Mouse (Mus musculus): Measurements from ENCODE around the gene Stx18. TPM values are rescaled to one million over a fixed set of nuclear protein-coding genes. Genes with fewer than 3 reads are reported as not detected.

Gene Stx18
- polyA plus RNA-seq, 1 experiment: 32.2 TPM

- no peak overlapping the region for H3K4me3 ChIP-seq (ENCODE audit: insufficient read depth, low read depth, low read length)
- 39% methylated on average over 2 of the region's 2 CpGs for WGBS
- H3K27me3 ChIP-seq (replicated peaks; ENCODE audit: control insufficient read depth, insufficient read depth, low read length): no peaks in the 10 kb centered on the region
- TF ChIP-seq CTCF (conservative IDR thresholded peaks at IDR 0.05; ENCODE audit: insufficient read depth, insufficient read length, low read depth, low read length) (no peak), POLR2A (IDR thresholded peaks at IDR 0.05; ENCODE audit: low read depth, low read length) (no peak)
- H3K36me3 ChIP-seq (ENCODE audit: control insufficient read depth, insufficient read depth, low read length): no peaks in the 10 kb centered on the region
- H3K27ac ChIP-seq (ENCODE audit: insufficient read depth, low read depth, low read length): no peak overlapping the region
- peaks cover 9% of the 10 kb centered on the region for H3K4me1 ChIP-seq (ENCODE audit: control insufficient read depth, insufficient read depth, low read length)
- no peak for DNase-seq
Measured at GRCm38 (mm10) chr5:38061051-38061450, 22.5 kb downstream of the Stx18 start.

GRCm38 (mm10) chr5:38062709-38063108, 24.2 kb downstream of the Stx18 start:
- H3K36me3 ChIP-seq (ENCODE audit: control insufficient read depth, insufficient read depth, low read length): no peaks in the 10 kb centered on the region
- 26% methylated on average over 5 of the region's 5 CpGs for WGBS
- TF ChIP-seq CTCF (conservative IDR thresholded peaks at IDR 0.05; ENCODE audit: insufficient read depth, insufficient read length, low read depth, low read length) (no peak), POLR2A (IDR thresholded peaks at IDR 0.05; ENCODE audit: low read depth, low read length) (no peak)

GRCm38 (mm10) chr5:38063339-38063738, 24.8 kb downstream of the Stx18 start:
- no peaks in the 10 kb centered on the region for H3K27me3 ChIP-seq (replicated peaks; ENCODE audit: control insufficient read depth, insufficient read depth, low read length)
- WGBS: 70% methylated on average over 5 of the region's 5 CpGs

More at GRCm38 (mm10) chr5:38062709-38063108, 24.2 kb downstream of the Stx18 start:
- peak; percentile 20 for DNase-seq
- H3K27ac ChIP-seq (ENCODE audit: insufficient read depth, low read depth, low read length): no peak overlapping the region
- no peak overlapping the region for H3K4me3 ChIP-seq (ENCODE audit: insufficient read depth, low read depth, low read length)
- H3K4me1 ChIP-seq (ENCODE audit: control insufficient read depth, insufficient read depth, low read length): peaks cover 9% of the 10 kb centered on the region
- no peaks in the 10 kb centered on the region for H3K27me3 ChIP-seq (replicated peaks; ENCODE audit: control insufficient read depth, insufficient read depth, low read length)

GRCm38 (mm10) chr5:38064043-38064575, 25.6 kb downstream of the Stx18 start:
- no peak overlapping the region for H3K4me3 ChIP-seq (ENCODE audit: insufficient read depth, low read depth, low read length)
- WGBS: 90% methylated on average over 4 of the region's 4 CpGs
- no peaks in the 10 kb centered on the region for H3K36me3 ChIP-seq (ENCODE audit: control insufficient read depth, insufficient read depth, low read length)
- peaks cover 9% of the 10 kb centered on the region for H3K4me1 ChIP-seq (ENCODE audit: control insufficient read depth, insufficient read depth, low read length)
- no peak overlapping the region for H3K27ac ChIP-seq (ENCODE audit: insufficient read depth, low read depth, low read length)
- no peaks in the 10 kb centered on the region for H3K27me3 ChIP-seq (replicated peaks; ENCODE audit: control insufficient read depth, insufficient read depth, low read length)
- no peak for DNase-seq
- TF ChIP-seq CTCF (conservative IDR thresholded peaks at IDR 0.05; ENCODE audit: insufficient read depth, insufficient read length, low read depth, low read length): no peak
- TF ChIP-seq POLR2A (IDR thresholded peaks at IDR 0.05; ENCODE audit: low read depth, low read length): no peak

More at GRCm38 (mm10) chr5:38063339-38063738, 24.8 kb downstream of the Stx18 start:
- Histone ChIP-seq H3K36me3 (ENCODE audit: control insufficient read depth, insufficient read depth, low read length) (no peaks in the 10 kb centered on the region), H3K27ac (ENCODE audit: insufficient read depth, low read depth, low read length) (no peak overlapping the region), H3K4me1 (ENCODE audit: control insufficient read depth, insufficient read depth, low read length) (peaks cover 9% of the 10 kb centered on the region), H3K4me3 (ENCODE audit: insufficient read depth, low read depth, low read length) (no peak overlapping the region)
- no peak for DNase-seq
- TF ChIP-seq CTCF (conservative IDR thresholded peaks at IDR 0.05; ENCODE audit: insufficient read depth, insufficient read length, low read depth, low read length) (no peak), POLR2A (IDR thresholded peaks at IDR 0.05; ENCODE audit: low read depth, low read length) (no peak)

- peaks cover 9% of the 10 kb centered on the region for H3K4me1 ChIP-seq (ENCODE audit: control insufficient read depth, insufficient read depth, low read length)
- no peak overlapping the region for H3K27ac ChIP-seq (ENCODE audit: insufficient read depth, low read depth, low read length)
- H3K27me3 ChIP-seq (replicated peaks; ENCODE audit: control insufficient read depth, insufficient read depth, low read length): no peaks in the 10 kb centered on the region
- H3K36me3 ChIP-seq (ENCODE audit: control insufficient read depth, insufficient read depth, low read length): no peaks in the 10 kb centered on the region
- no peak for DNase-seq
- WGBS: 74% methylated on average over 5 of the region's 5 CpGs
- no peak for TF ChIP-seq POLR2A (IDR thresholded peaks at IDR 0.05; ENCODE audit: low read depth, low read length)
- TF ChIP-seq CTCF (conservative IDR thresholded peaks at IDR 0.05; ENCODE audit: insufficient read depth, insufficient read length, low read depth, low read length): no peak
- H3K4me3 ChIP-seq (ENCODE audit: insufficient read depth, low read depth, low read length): no peak overlapping the region
Measured at GRCm38 (mm10) chr5:38064701-38065100, 26.2 kb downstream of the Stx18 start.

DNA sequence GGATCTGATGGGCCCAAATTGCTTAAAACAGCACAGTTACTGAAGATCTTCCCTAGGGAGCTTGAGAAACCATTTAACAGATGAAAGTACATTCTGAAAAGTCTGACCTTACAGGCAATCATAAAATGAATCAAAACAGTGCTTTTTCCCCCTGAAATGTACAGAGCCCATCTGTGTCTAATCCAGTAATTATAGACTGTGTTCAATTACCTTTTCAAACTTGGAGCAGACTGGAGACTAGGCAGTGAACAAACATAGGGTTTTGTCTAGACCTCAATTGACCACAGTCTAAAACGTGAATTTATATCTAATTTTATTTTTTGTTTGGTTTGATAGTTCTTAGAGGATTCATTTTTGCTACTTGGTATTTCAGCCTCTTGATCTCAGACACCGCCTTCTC, 26.9 kb downstream of the Stx18 start:
- no peak for DNase-seq
- Histone ChIP-seq H3K27me3 (replicated peaks; ENCODE audit: control insufficient read depth, insufficient read depth, low read length) (no peaks in the 10 kb centered on the region), H3K4me3 (ENCODE audit: insufficient read depth, low read depth, low read length) (no peak overlapping the region), H3K36me3 (ENCODE audit: control insufficient read depth, insufficient read depth, low read length) (no peaks in the 10 kb centered on the region), H3K4me1 (ENCODE audit: control insufficient read depth, insufficient read depth, low read length) (peaks cover 9% of the 10 kb centered on the region), H3K27ac (ENCODE audit: insufficient read depth, low read depth, low read length) (no peak overlapping the region)
- TF ChIP-seq CTCF (conservative IDR thresholded peaks at IDR 0.05; ENCODE audit: insufficient read depth, insufficient read length, low read depth, low read length): no peak
- no peak for TF ChIP-seq POLR2A (IDR thresholded peaks at IDR 0.05; ENCODE audit: low read depth, low read length)
- WGBS: 87% methylated on average over 2 of the region's 2 CpGs

DNA sequence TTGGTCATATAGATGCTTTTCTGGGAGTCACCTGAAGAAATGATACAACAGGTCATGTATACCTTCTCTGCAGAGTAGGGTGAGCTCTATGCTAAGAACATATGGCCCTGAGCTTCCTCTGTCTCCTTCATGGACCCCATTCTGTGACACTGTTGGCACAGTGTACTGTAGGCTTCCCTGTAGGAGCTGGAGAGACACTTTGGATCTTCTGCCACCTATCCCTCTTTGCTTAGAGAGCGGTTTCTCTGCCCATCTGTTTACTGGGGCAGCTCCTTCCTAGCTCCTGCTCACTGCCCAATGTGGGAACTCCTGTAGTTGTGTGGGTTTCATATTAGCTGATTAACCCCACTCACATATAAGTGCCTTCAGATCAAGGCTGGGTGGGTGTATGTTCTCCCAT, 28.1 kb downstream of the Stx18 start:
- TF ChIP-seq POLR2A (IDR thresholded peaks at IDR 0.05; ENCODE audit: low read depth, low read length): no peak
- no peak overlapping the region for H3K27ac ChIP-seq (ENCODE audit: insufficient read depth, low read depth, low read length)
- DNase-seq: no peak
- H3K4me1 ChIP-seq (ENCODE audit: control insufficient read depth, insufficient read depth, low read length): peaks cover 5% of the 10 kb centered on the region
- H3K36me3 ChIP-seq (ENCODE audit: control insufficient read depth, insufficient read depth, low read length): no peaks in the 10 kb centered on the region
- no peak overlapping the region for H3K4me3 ChIP-seq (ENCODE audit: insufficient read depth, low read depth, low read length)
- 92% methylated on average over 1 of the region's 1 CpGs for WGBS
- no peaks in the 10 kb centered on the region for H3K27me3 ChIP-seq (replicated peaks; ENCODE audit: control insufficient read depth, insufficient read depth, low read length)
